Mouse (Mus musculus) thymus, adult 2 months (tissue): ENCODE data around the gene Pdk4.

Experiments
- CTCF ChIP-seq: fragments of 200-500 bp; IDR thresholded peaks from 2 replicates; pipeline ENCODE4 v1.5.1; 2012; ENCODE audit warnings: mild to moderate bottlenecking, control low read depth, low read length, moderate library complexity, borderline replicate concordance; ENCODE audit not compliant: control insufficient read depth, poor library complexity, insufficient read depth; ENCODE audit errors: extremely low read depth
- POLR2A ChIP-seq: fragments of 200-500 bp; IDR thresholded peaks from 2 replicates; pipeline ENCODE4 v1.6.1; 2012; ENCODE audit warnings: mild to moderate bottlenecking, low read length, control low read depth, moderate library complexity; ENCODE audit not compliant: control insufficient read depth, poor library complexity, insufficient read depth; ENCODE audit errors: extremely low read depth

GRCm38 (mm10) chr6:5498740-5499139 is 2.6 kb upstream of the Pdk4 start:
- no peak for TF ChIP-seq POLR2A
- no peak for TF ChIP-seq CTCF
